Mouse (Mus musculus) c-Kit-positive CD71-positive TER-119-negative erythroid progenitor cells, embryonic 14.5 days (primary cell): ENCODE results near the gene Wnt6.
"Not testable (repeated sequence)": the region's sequence is repeated elsewhere in the genome, so short reads cannot be mapped to it uniquely, and the experiment has no call there.

Source experiments
- DNase-seq: peaks from one replicate; pipeline ENCODE4 v3.0.0-alpha.2; 2013; ENCODE audit warnings: low read depth

The Wnt6 gene

DNA sequence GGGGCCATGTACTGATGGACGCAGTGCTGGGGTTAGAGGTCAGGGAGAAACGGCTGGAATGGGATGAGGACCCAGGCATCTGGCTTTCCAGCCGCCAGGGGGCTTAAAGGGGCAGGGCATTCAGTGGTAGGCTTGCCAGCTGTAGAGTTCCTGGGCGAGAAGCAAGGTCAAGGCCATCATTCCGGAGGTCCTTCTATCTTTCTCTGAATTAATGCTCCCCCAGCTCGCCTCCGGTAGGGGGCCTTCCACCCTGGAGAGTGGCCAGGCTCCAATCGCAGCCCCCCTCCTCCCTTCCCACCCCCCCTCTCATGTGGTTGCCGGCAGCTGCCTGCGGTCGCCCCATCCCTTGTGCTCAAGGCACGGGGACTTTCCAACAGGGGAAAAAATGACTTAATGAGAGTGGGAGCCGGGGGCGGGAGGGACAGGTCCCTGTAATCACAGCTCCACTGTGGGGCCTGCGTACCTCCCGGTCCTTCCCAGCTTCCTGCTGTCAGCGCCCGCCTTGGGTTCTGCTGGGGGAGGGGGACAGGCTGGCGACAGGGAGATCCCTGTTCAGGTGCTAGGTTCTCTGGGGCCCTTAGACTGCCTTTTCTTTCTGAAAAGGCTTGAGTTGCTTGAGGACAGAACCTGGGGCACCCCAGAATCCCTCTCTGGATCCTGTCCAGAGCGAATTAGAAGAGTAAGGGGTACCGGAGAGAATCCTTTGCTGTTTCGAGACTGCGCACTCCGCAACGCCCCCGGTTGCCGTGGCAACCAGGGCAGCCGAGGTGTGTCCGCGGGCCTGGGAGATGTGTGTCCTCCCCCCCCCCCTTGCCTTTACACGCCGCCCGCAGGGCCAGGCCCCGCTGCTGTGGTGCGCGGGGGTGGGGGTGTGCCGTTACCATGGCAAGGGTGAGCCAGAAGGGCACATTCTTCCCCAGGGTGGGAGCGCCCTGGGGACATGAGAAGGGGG lies 34.9 kb downstream of the Wnt6 start:
- no peak for DNase-seq

- DNase-seq, result no peak
These were observed 35.9 kb downstream of the Wnt6 start for GRCm38 (mm10) chr1:74807551-74808071.

DNA sequence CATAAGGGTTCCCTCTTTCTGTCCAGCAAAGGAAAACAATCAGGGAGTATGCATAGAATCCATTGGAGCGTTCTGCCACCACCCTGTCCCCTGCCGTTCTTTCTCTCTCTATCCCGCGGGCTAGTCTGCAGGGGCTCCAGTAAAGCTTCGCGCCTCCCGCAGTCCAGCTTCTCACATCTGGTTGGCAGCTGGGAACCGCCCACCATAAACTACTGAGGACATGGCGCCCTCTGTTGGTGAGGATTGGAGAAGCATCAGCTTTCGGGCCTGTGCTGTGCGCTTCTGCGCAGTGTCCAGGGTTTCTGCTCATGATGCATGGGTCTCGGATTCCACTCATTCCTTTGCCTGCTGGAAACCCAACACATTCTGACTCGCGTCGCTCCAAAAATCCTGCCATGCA lies 36.4 kb downstream of the Wnt6 start:
- peak; percentile 69 for DNase-seq

DNA sequence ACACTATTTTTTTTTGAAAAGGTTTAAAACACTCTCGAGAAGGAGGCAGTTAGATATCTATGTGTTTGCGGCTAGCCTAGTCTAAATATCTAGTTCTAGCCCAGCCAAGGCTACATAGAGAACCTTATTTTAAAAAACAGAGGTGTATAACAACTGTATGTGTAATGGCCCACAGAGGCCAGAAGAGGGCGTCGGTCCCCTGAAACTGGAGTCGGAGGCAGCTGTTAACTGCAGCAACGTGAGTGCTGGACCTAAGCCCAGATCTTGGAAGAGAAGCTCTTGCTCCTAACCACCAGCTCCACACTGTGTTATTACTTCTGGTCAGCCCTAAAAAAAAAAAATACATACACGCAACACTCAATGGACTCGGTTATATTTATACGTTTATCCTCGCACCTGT lies 37.3 kb downstream of the Wnt6 start:
- DNase-seq, result no peak

DNA sequence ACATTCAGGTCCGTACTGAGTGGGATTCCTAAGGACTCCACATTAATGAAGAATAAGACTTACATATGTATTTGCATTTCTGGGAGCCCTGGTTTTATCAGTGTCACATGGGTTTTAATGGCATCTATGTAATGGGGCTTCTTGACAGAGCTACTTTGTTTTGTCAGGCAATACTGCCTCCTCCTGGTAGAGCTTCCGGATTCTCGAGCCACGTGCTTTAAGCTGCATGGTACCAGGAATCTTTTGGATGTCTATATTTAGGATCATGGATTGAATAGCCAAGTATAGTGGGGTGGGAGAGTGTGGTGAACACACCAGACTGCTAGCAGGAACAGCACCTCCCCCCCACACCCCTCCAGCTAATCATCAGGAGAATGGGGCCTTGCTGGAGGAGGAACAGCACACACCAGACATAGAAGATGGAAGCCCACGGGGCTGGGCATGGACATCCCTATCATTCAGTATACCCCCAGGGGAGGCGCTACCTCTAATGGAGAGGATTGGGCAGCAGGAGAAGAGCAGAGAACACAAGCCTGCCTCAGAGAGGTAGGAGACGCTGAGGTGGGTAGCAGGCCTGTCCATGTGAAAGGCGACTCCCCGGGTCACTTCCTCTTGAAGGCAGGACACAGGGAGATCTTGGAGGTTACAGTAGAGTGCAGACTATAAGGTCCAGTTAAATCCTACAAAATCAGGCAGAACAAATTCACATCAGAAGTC lies 43.4 kb downstream of the Wnt6 start:
- DNase-seq, result no peak

- DNase-seq, result not testable (repeated sequence)
These were observed 44.3 kb downstream of the Wnt6 start for GRCm38 (mm10) chr1:74815965-74816364.

- DNase-seq, result peak; percentile 75
These were observed 45.0 kb downstream of the Wnt6 start for GRCm38 (mm10) chr1:74816612-74817199.

DNA sequence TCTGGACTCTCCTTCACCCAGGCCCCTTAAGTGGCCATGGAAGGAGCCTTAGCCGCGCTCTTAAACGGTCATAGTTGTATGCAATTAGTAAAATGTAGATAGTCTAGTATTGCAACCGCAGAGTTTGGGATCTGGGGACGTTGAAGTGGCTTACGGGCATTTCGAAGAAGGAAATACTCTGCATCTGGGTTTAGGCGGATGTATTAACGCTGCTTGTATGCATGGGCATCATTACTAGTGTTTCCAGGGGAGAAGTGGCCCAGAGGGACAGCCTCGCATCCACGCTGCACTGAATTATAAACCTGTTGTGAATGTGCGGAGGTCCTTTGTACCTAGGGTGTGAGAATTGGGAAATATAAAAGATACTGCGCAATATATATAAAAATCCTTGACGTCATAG lies 45.5 kb downstream of the Wnt6 start:
- DNase-seq, result no peak

- DNase-seq, result no peak
These were observed 46.8 kb downstream of the Wnt6 start for GRCm38 (mm10) chr1:74818509-74818908.

DNA sequence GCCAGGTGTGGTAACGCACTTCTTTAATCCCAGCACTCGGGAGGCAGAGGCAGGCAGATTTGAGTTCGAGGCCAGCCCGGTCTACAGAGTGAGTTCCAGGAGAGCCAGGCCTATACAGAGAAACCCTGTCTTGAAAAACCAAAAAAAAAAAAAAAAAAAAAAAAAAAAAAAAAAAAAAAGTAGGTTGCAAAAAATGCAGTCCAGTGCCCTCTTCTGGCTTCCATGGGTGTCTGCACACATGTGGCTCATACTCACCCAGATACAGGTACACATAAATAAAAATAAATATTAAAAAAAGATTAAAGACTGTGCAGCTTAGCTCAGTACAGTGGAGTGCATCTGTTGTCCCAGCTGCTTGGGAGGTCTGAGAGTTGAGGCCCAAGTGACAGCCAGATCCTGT lies 51.9 kb downstream of the Wnt6 start:
- DNase-seq, result not testable (repeated sequence)

- no peak for DNase-seq
These were observed 53.0 kb downstream of the Wnt6 start for GRCm38 (mm10) chr1:74824518-74825302.

DNA sequence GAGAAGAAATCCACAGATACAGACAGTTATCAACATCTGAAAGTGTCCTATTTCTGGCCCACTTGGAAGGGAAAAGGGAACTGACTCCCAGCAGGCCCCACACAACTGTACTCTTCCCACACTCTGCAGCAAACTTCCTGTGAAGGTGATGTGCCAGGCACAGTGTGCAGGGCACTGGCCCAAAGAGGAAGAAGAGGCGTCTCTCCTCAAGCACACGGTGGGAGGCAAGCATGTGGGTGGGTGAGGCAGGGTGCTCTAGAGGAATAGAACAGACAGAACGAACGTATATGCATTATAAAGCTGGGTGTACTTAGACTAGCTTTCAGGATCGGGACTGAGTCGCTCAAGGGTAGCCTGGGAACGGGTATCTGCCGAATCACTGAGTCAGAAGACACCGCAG lies 58.4 kb downstream of the Wnt6 start:
- no peak for DNase-seq

- no peak for DNase-seq
These were observed 61.6 kb downstream of the Wnt6 start for GRCm38 (mm10) chr1:74833255-74833654.
